Mouse (Mus musculus) midbrain, embryonic 14.5 days (tissue): ENCODE measurements around the gene Eif3c. TPM values are rescaled to one million over a fixed set of nuclear protein-coding genes. Genes with fewer than 3 reads are reported as not detected.

ENCODE experiments used
- ATAC-seq: fragments of 200-750 bp; cut with Nextera tagmentation; 2 replicates; pipeline ENCODE4 v1.8.0; 2017; ENCODE audit warnings: moderate number of reproducible peaks, moderate library complexity; ENCODE audit not compliant: low FRiP score, low TSS enrichment
- DNase-seq: peaks from one replicate; pipeline ENCODE4 v3.0.0-alpha.2; 2015
- H3K27ac ChIP-seq: fragments of 300-500 bp; sonication (generic); replicated peaks from 2 replicates; pipeline ENCODE4 v1.5.1; 2014; ENCODE audit warnings: mild to moderate bottlenecking, low read depth, low read length, moderate library complexity
- H3K27me3 ChIP-seq: fragments of 300-500 bp; sonication (generic); 2 replicates; pipeline ENCODE4 v1.6.1; 2014; ENCODE audit warnings: low read length, control low read depth, mixed read lengths; ENCODE audit not compliant: control insufficient read depth, insufficient read depth
- H3K36me3 ChIP-seq: fragments of 300-500 bp; sonication (generic); 2 replicates; pipeline ENCODE4 v1.6.1; 2014; ENCODE audit warnings: low read length, control low read depth; ENCODE audit not compliant: control insufficient read depth, insufficient read depth
- H3K4me1 ChIP-seq: fragments of 300-500 bp; sonication (generic); 2 replicates; pipeline ENCODE4 v1.6.1; 2014; ENCODE audit warnings: mild to moderate bottlenecking, antibody characterized with exemption, low read length, control low read depth; ENCODE audit not compliant: control insufficient read depth, insufficient read depth
- H3K4me2 ChIP-seq: fragments of 300-500 bp; sonication (generic); 2 replicates; pipeline ENCODE4 v1.6.1; 2014; ENCODE audit warnings: mild to moderate bottlenecking, low read length, moderate library complexity
- H3K4me3 ChIP-seq: fragments of 300-500 bp; sonication (generic); replicated peaks from 2 replicates; pipeline ENCODE4 v1.5.1; 2014; ENCODE audit warnings: low read depth, low read length
- H3K9ac ChIP-seq: fragments of 300-500 bp; sonication (generic); replicated peaks from 2 replicates; pipeline ENCODE4 v1.6.1; 2014; ENCODE audit warnings: mild to moderate bottlenecking, low read length, moderate library complexity
- H3K9me3 ChIP-seq: fragments of 300-500 bp; sonication (generic); 2 replicates; pipeline ENCODE4 v1.6.1; 2016; ENCODE audit warnings: low read length, control low read depth, mixed read lengths; ENCODE audit not compliant: control insufficient read depth
- WGBS: fragments of 180-500 bp; shearing (Covaris S2); extraction: QIAGEN DNeasy Blood & Tissue Kit; methylation state at CpG from one replicate; pipeline ENCODE4 v1.1.7; 2014; 5-methylcytosine and 5-hydroxymethylcytosine counted together
- polyA plus RNA-seq: library from polyadenylated mRNA; unstranded; fragments of >200 nt; fragmentation: Nextera tagmentation; extraction: Ambion mirVana; gene quantifications from 2 replicates; pipeline ENCODE4 v1.2.1, GENCODE M21; 2014

Gene Eif3c
- polyA plus RNA-seq, 1 experiment from 2014 or later = 174 TPM

GRCm38 (mm10) chr7:126595890-126596289, 29.7 kb upstream of the Eif3c start:
- no peaks in the 10 kb centered on the region for H3K4me1 ChIP-seq

GRCm38 (mm10) chr7:126594862-126595561, 28.8 kb upstream of the Eif3c start, which contains the start of gene Il27:
Gene Il27 (minus strand): TSS chr7:126594941.
- ATAC-seq = no peak
- no peaks in the 10 kb centered on the region for H3K9me3 ChIP-seq
- H3K4me2 ChIP-seq = no peak within 1 kb of the TSS
- no peak within 1 kb of the TSS for H3K4me3 ChIP-seq
- H3K27me3 ChIP-seq = no peaks in the 10 kb centered on the region
- 79% methylated on average over 11 of the region's 11 CpGs for WGBS
- no peak within 1 kb of the TSS for H3K9ac ChIP-seq
- no peaks in the 10 kb centered on the region for H3K36me3 ChIP-seq
- no peak within 1 kb of the TSS for H3K27ac ChIP-seq
- DNase-seq = no peak
- H3K4me1 ChIP-seq = no peaks in the 10 kb centered on the region

More at GRCm38 (mm10) chr7:126595890-126596289, 29.7 kb upstream of the Eif3c start:
- DNase-seq (no peak), ATAC-seq (no peak)
- H3K27me3 ChIP-seq = no peaks in the 10 kb centered on the region
- H3K9me3 ChIP-seq = no peaks in the 10 kb centered on the region
- H3K27ac ChIP-seq = no peak overlapping the region
- no peak overlapping the region for H3K9ac ChIP-seq
- WGBS = 81% methylated on average over 5 of the region's 5 CpGs
- no peak overlapping the region for H3K4me3 ChIP-seq
- H3K36me3 ChIP-seq = no peaks in the 10 kb centered on the region
- H3K4me2 ChIP-seq = no peak overlapping the region

GRCm38 (mm10) chr7:126587779-126588178, 21.6 kb upstream of the Eif3c start:
- ATAC-seq (no peak), DNase-seq (peak; percentile 65)
- Histone ChIP-seq H3K4me2 (peak overlapping the region; percentile 35; the same call in 1 of the 2 replicates), H3K4me1 (peaks cover 3% of the 10 kb centered on the region; the same call in 1 of the 2 replicates), H3K27ac (no peak overlapping the region), H3K4me3 (no peak overlapping the region), H3K9ac (peak overlapping the region; percentile 16; the same call in 1 of the 2 replicates), H3K9me3 (no peaks in the 10 kb centered on the region), H3K36me3 (no peaks in the 10 kb centered on the region), H3K27me3 (no peaks in the 10 kb centered on the region)
- WGBS = 4% methylated on average over 16 of the region's 16 CpGs

GRCm38 (mm10) chr7:126586839-126587238, 20.6 kb upstream of the Eif3c start:
- Histone ChIP-seq H3K4me2 (no peak overlapping the region), H3K4me3 (no peak overlapping the region), H3K4me1 (peaks cover 7% of the 10 kb centered on the region; the same call in 1 of the 2 replicates), H3K9ac (no peak overlapping the region), H3K27me3 (no peaks in the 10 kb centered on the region), H3K27ac (no peak overlapping the region), H3K9me3 (no peaks in the 10 kb centered on the region), H3K36me3 (no peaks in the 10 kb centered on the region)
- ATAC-seq (no peak), DNase-seq (no peak)
- WGBS = 76% methylated on average over 8 of the region's 8 CpGs

GRCm38 (mm10) chr7:126585717-126586116, 19.5 kb upstream of the Eif3c start, which contains the start of gene Cln3:
Gene Cln3 (minus strand): TSS chr7:126585817.
- Histone ChIP-seq H3K27ac (no peak within 1 kb of the TSS), H3K36me3 (no peaks in the 10 kb centered on the region), H3K9ac (no peak within 1 kb of the TSS), H3K9me3 (no peaks in the 10 kb centered on the region), H3K27me3 (no peaks in the 10 kb centered on the region), H3K4me1 (peaks cover 10% of the 10 kb centered on the region; the same call in 1 of the 2 replicates), H3K4me3 (no peak within 1 kb of the TSS), H3K4me2 (no peak within 1 kb of the TSS)
- DNase-seq (no peak), ATAC-seq (no peak)
- WGBS = 76% methylated on average over 6 of the region's 6 CpGs

- peaks cover 10% of the 10 kb centered on the region; the same call in 1 of the 2 replicates for H3K4me1 ChIP-seq
- 85% methylated on average over 8 of the region's 8 CpGs for WGBS
- no peaks in the 10 kb centered on the region for H3K27me3 ChIP-seq
- no peak for ATAC-seq
- no peak for DNase-seq
- no peak within 1 kb of the TSS for H3K9ac ChIP-seq
- no peaks in the 10 kb centered on the region for H3K9me3 ChIP-seq
- no peak within 1 kb of the TSS for H3K27ac ChIP-seq
- H3K4me2 ChIP-seq = peak within 1 kb of the TSS; percentile 89
- H3K4me3 ChIP-seq = peak within 1 kb of the TSS; percentile 62; the same call in 1 of the 2 replicates
- H3K36me3 ChIP-seq = no peaks in the 10 kb centered on the region
These were observed 18.3 kb upstream of the Eif3c start, which contains the start of gene Apobr for GRCm38 (mm10) chr7:126584506-126584977. Gene Apobr (plus strand): TSS chr7:126584942.

GRCm38 (mm10) chr7:126583761-126584160, 17.6 kb upstream of the Eif3c start:
- H3K27me3 ChIP-seq = no peaks in the 10 kb centered on the region
- ATAC-seq = no peak
- DNase-seq = peak; percentile 5
- no peak overlapping the region; the same call in 1 of the 2 replicates for H3K27ac ChIP-seq
- H3K9me3 ChIP-seq = no peaks in the 10 kb centered on the region
- peak overlapping the region; percentile 89 for H3K4me2 ChIP-seq
- no peak overlapping the region for H3K9ac ChIP-seq
- peaks cover 3% of the 10 kb centered on the region for H3K36me3 ChIP-seq
- 64% methylated on average over 6 of the region's 6 CpGs for WGBS
- peak overlapping the region; percentile 62 for H3K4me3 ChIP-seq
- H3K4me1 ChIP-seq = peaks cover 10% of the 10 kb centered on the region; the same call in 1 of the 2 replicates

GRCm38 (mm10) chr7:126583251-126583709, 17.1 kb upstream of the Eif3c start:
- under 1% methylated on average over 22 of the region's 22 CpGs for WGBS
- peak; percentile 94 for DNase-seq
- ATAC-seq = peak; percentile 88

More at GRCm38 (mm10) chr7:126583251-126583709, 17.1 kb upstream of the Eif3c start:
- no peaks in the 10 kb centered on the region for H3K9me3 ChIP-seq
- H3K4me2 ChIP-seq = peak overlapping the region; percentile 89
- peak overlapping the region; percentile 88 for H3K27ac ChIP-seq
- H3K27me3 ChIP-seq = no peaks in the 10 kb centered on the region
- peaks cover 8% of the 10 kb centered on the region for H3K36me3 ChIP-seq
- peaks cover 10% of the 10 kb centered on the region; the same call in 1 of the 2 replicates for H3K4me1 ChIP-seq
- H3K4me3 ChIP-seq = peak overlapping the region; percentile 62
- H3K9ac ChIP-seq = peak overlapping the region; percentile 56; the same call in 1 of the 2 replicates
